Mouse (Mus musculus) lung, adult 2 months (tissue): ENCODE results near the gene Txlng.
"Not testable (repeated sequence)": the region's sequence is repeated elsewhere in the genome, so short reads cannot be mapped to it uniquely, and the experiment has no call there.

Experiments
- CTCF ChIP-seq: fragments of 200-500 bp; IDR thresholded peaks from 2 replicates; pipeline ENCODE4 v1.5.1; 2011; ENCODE audit warnings: mild to moderate bottlenecking, low read length, control low read depth; ENCODE audit not compliant: insufficient read depth
- POLR2A ChIP-seq: fragments of 200-500 bp; IDR thresholded peaks from 2 replicates; pipeline ENCODE4 v1.6.1; 2011; ENCODE audit warnings: low read depth, mild to moderate bottlenecking, control low read depth, low read length, borderline replicate concordance; ENCODE audit errors: extremely low read depth

GRCm38 (mm10) chrX:162830313-162830712 lies 1.1 kb upstream of the Txlng start:
- TF ChIP-seq CTCF, POLR2A: not testable (repeated sequence)
